9 mouse cellular contexts compared by ENCODE assay signal in genomic region chr13:17581684-17582083, GRCm38 (mm10).
A peak's percentile ranks its signal among the peaks of the same experiment; 100 is the strongest.
DNase-seq lines count a peak whose midpoint lies in the region; ATAC-seq and TF ChIP-seq lines count a peak whose summit lies in the region.
"Had no signal": no experiment of that assay in that cellular context is flagged by ENCODE, and none has a peak within 500 bp of the region (broad histone marks: within the 10 kb centered on the region; RNA-seq: fewer than 3 reads in every experiment).

No protein-coding gene starts in this region.

- H3K36me3 ChIP-seq in limb, embryonic 14.5 days (ENCODE audit: control insufficient read depth, insufficient read depth, low read length), result no peaks in the 10 kb centered on the region

- no peaks in the 10 kb centered on the region for H3K4me1 ChIP-seq in limb, embryonic 14.5 days (ENCODE audit: control insufficient read depth, insufficient read depth, low read length)

- 19% methylated on average over 2 of the region's 2 CpGs for WGBS in limb, embryonic 14.5 days

- peak; percentile 63 for TF ChIP-seq CTCF in layer of hippocampus, adult 2 months (conservative IDR thresholded peaks at IDR 0.05)

- H3K4me2 ChIP-seq in limb, embryonic 14.5 days (replicated peaks; ENCODE audit: low read depth, low read length, severe bottlenecking), result no peak overlapping the region

- DNase-seq in adrenal gland, postnatal 36 days, result peak; percentile 2
- DNase-seq in adrenal gland, postnatal 25 days, result no peak
- DNase-seq in layer of hippocampus, adult 2 months (ENCODE audit: low spot score in 2 of 2), result peak; percentile 12 to 27
- DNase-seq in layer of hippocampus, adult 8-10 months (ENCODE audit: low spot score in 2 of 2), result no peak
- DNase-seq in ZHBTc4 (ENCODE audit: low read depth, low spot score), result peak; percentile 72
- peak; percentile 42 for DNase-seq in limb, embryonic 14.5 days (ENCODE audit: low spot score)
- DNase-seq in spleen, postnatal 36 days (ENCODE audit: low spot score in 2 of 2), result no peak
- no peak for DNase-seq in lung, postnatal 25 days (ENCODE audit: low spot score)

- no peak overlapping the region for H3K27ac ChIP-seq in layer of hippocampus, adult 2 months
- no peak overlapping the region for H3K27ac ChIP-seq in limb, embryonic 14.5 days (replicated peaks; ENCODE audit: low read depth, low read length)
- H3K27ac ChIP-seq: macrophage had no signal

- ATAC-seq in limb, embryonic 14.5 days (ENCODE audit: low FRiP score, low read depth), result no peak

- no peaks in the 10 kb centered on the region for H3K9me3 ChIP-seq in limb, embryonic 14.5 days (ENCODE audit: control insufficient read depth, low read length)

- H3K9ac ChIP-seq in limb, embryonic 14.5 days (ENCODE audit: low read depth, low read length, severe bottlenecking), result no peak overlapping the region

- no peak for TF ChIP-seq POLR2A in limb, embryonic 14.5 days (IDR thresholded peaks at IDR 0.05; ENCODE audit: borderline replicate concordance, extremely low read depth, insufficient read depth, insufficient read length)

- no peak overlapping the region for H3K4me3 ChIP-seq in layer of hippocampus, adult 2 months
- no peak overlapping the region for H3K4me3 ChIP-seq in limb, embryonic 14.5 days (replicated peaks; ENCODE audit: low read length)

- no peaks in the 10 kb centered on the region for H3K27me3 ChIP-seq in limb, embryonic 14.5 days (ENCODE audit: control insufficient read depth, insufficient read depth, low read length)

Comparison
In these comparisons a context has a peak if more than half of its experiments do, and no peak if none do; other contexts are left out.
1. DNase-seq: peak in adrenal gland, postnatal 36 days (2 of 2), layer of hippocampus, adult 2 months (2 of 2), ZHBTc4 (single experiment) and limb, embryonic 14.5 days (single experiment); none in adrenal gland, postnatal 25 days (single experiment), layer of hippocampus, adult 8-10 months (0 of 2), spleen, postnatal 36 days (0 of 2) and lung, postnatal 25 days (single experiment).